Mouse (Mus musculus): ENCODE measurements at regions not wholly inside any gene's neighbourhood (a gene's known extent, or its start where the extent isn't known, plus 50 kb on each side); places are given as distances from the start of the nearest gene placed in this dataset.

Small RNA genes lying in the stretch of these regions (microRNA-seq; reads per million reads assigned to microRNA genes)
- gene Gm22368 (ENCODE audit: borderline number of aligned reads in 2 of 2) (0 reads per million in 2 experiments), gene Gm44376 (ENCODE audit: borderline number of aligned reads in 2 of 2) (0 reads per million in 2 experiments)

Data from adrenal gland, adult 18-20 months (tissue).